Mouse (Mus musculus): ENCODE measurements around the gene P4ha2. TPM values are rescaled to one million over a fixed set of nuclear protein-coding genes. Genes with fewer than 3 reads are reported as not detected.

The P4ha2 gene
- polyA plus RNA-seq, 1 experiment, result 0.29 TPM

DNA sequence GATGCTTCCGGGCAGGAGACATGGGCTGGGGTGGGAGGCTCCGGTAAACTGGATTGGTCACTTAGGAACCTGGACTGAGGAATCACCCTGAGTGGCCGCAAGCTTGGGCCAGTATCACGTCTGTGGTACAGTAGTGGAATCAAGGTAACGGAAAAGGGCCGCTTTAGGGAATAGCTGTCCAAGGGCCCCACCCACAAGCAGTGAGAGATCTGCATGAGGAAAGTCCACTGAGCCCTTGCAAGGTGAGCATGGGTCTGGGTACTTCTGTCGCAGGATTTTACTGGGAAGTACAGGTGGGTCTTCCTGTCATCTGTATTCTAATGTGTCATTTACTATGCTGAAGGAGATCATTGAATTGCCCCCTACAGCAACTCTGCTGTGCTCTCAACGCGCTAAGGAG is 1.8 kb downstream of the P4ha2 start:
- H3K4me1 ChIP-seq, result peaks cover 13% of the 10 kb centered on the region
- H3K4me3 ChIP-seq (replicated peaks), result no peak overlapping the region
- H3K36me3 ChIP-seq (replicated peaks; ENCODE audit: low read length), result no peaks in the 10 kb centered on the region
- peaks cover 72% of the 10 kb centered on the region for H3K27me3 ChIP-seq (replicated peaks)
- H3K9me3 ChIP-seq, result no peaks in the 10 kb centered on the region
- TF ChIP-seq GATA1 (IDR thresholded peaks at IDR 0.05; ENCODE audit: borderline replicate concordance, low read length) (no peak), FLI1 (IDR thresholded peaks at IDR 0.05; ENCODE audit: low read length) (no peak)

DNA sequence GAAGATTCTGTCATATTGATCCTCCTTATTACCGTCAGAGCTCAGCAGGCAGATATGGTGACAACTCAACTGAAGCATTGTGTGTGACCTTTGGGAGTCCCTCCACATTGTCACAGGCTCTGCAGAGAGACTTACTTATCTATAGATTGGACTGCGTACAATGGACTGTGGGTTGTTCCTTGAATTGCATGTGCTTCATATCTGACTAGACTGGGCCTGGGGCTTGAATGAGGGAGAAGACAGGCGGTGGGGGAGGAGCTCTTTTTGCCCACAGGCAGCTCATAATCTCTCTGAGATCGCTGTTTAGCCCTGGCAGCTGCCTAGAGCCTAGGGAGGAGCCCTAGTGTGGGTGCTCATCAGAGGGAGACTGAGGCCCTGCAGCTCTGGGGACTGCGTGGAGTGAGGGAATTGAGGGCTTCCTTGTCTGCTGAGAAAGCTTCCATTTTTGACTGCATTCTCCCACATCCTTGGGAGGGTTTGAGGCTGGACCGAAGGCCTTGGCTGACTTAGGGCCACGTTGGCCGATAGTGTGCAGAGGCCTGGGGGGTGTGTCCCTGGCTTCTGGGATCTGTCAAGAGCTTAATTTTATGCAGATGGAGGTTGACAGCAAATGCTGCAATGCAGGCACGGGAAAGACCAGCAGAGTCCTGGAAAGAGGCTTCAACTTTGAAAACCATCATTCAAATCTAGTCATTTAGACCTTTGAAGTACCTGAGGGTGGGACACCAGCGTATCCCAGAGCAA is 3.0 kb downstream of the P4ha2 start:
- Histone ChIP-seq H3K9me3 (no peaks in the 10 kb centered on the region), H3K4me1 (peaks cover 13% of the 10 kb centered on the region), H3K27me3 (replicated peaks) (peaks cover 80% of the 10 kb centered on the region), H3K36me3 (replicated peaks; ENCODE audit: low read length) (no peaks in the 10 kb centered on the region), H3K4me3 (replicated peaks) (no peak overlapping the region)
- TF ChIP-seq GATA1 (IDR thresholded peaks at IDR 0.05; ENCODE audit: borderline replicate concordance, low read length) (no peak), FLI1 (IDR thresholded peaks at IDR 0.05; ENCODE audit: low read length) (no peak)

DNA sequence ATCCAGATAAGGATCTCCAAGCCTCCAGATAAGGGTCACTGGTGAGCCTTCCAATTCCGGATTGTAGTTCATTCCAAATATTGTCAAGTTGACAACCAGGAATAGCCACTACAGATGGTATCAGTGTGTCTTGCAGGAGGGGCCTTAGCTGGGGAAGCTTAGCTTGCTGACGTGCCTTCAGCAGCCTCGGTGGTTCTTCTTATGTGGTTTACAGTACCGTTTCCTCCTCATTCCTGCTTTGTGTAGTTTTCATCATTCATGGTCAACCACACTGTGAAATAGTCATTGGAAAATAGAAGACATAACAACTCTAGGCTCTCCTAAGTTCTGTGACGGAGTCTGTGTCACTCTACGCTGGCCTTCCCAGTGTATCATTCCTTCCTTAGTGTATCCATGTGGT is 5.1 kb downstream of the P4ha2 start:
- Histone ChIP-seq H3K27me3 (replicated peaks) (peaks cover 90% of the 10 kb centered on the region), H3K36me3 (replicated peaks; ENCODE audit: low read length) (no peaks in the 10 kb centered on the region), H3K4me3 (replicated peaks) (no peak overlapping the region), H3K9me3 (no peaks in the 10 kb centered on the region), H3K4me1 (peaks cover 13% of the 10 kb centered on the region)
- TF ChIP-seq GATA1 (IDR thresholded peaks at IDR 0.05; ENCODE audit: borderline replicate concordance, low read length) (no peak), FLI1 (IDR thresholded peaks at IDR 0.05; ENCODE audit: low read length) (no peak)

DNA sequence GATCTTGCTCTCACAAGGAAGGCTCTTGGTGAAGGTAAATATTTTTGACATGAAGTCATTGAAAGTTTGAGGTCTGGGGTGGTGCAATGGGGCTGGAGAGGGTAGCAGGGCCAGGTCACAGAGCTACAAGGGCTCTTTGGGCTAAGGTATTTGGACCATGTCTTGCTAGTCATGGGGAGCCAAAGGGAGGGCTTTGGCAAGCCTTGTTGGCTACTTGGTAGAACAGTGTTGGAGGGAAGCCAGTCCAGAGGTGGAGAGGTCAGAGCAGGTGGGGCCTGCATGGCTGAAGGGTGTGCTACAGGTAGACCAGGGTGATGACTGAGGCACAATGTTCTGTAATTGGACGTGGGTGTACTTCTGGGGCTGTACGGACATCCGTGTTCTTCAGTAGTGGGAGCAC is 6.8 kb downstream of the P4ha2 start:
- TF ChIP-seq FLI1 (IDR thresholded peaks at IDR 0.05; ENCODE audit: low read length) (no peak), GATA1 (IDR thresholded peaks at IDR 0.05; ENCODE audit: borderline replicate concordance, low read length) (no peak)
- H3K4me3 ChIP-seq (replicated peaks), result no peak overlapping the region
- no peaks in the 10 kb centered on the region for H3K36me3 ChIP-seq (replicated peaks; ENCODE audit: low read length)
- H3K4me1 ChIP-seq, result no peaks in the 10 kb centered on the region; the same call in 1 of the 2 replicates
- H3K27me3 ChIP-seq (replicated peaks), result peaks cover 86% of the 10 kb centered on the region
- H3K9me3 ChIP-seq, result no peaks in the 10 kb centered on the region

DNA sequence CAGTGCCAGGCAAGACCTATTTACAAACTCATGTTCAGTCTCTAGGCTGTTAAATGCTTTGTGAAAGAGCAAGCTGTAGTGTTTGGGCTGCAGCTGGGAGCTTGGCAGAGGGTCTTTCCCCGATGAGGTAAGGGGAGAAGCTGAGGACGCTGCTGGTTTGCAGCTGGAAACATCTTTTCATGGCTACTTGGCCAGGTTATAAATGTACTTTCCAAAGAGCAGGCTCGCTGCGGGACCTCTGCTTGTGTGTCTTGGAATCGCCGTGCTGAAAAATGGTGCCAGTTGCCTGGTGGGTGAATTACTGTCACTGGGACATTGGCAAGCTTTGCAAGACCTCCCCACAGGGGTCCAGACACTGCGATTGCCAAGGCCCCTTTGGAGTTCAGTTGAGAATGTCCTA is 7.3 kb downstream of the P4ha2 start:
- no peak overlapping the region for H3K4me3 ChIP-seq (replicated peaks)
- no peaks in the 10 kb centered on the region for H3K36me3 ChIP-seq (replicated peaks; ENCODE audit: low read length)
- H3K4me1 ChIP-seq, result no peaks in the 10 kb centered on the region; the same call in 1 of the 2 replicates
- TF ChIP-seq GATA1 (IDR thresholded peaks at IDR 0.05; ENCODE audit: borderline replicate concordance, low read length) (no peak), FLI1 (IDR thresholded peaks at IDR 0.05; ENCODE audit: low read length) (no peak)
- peaks cover 83% of the 10 kb centered on the region for H3K27me3 ChIP-seq (replicated peaks)
- H3K9me3 ChIP-seq, result no peaks in the 10 kb centered on the region

DNA sequence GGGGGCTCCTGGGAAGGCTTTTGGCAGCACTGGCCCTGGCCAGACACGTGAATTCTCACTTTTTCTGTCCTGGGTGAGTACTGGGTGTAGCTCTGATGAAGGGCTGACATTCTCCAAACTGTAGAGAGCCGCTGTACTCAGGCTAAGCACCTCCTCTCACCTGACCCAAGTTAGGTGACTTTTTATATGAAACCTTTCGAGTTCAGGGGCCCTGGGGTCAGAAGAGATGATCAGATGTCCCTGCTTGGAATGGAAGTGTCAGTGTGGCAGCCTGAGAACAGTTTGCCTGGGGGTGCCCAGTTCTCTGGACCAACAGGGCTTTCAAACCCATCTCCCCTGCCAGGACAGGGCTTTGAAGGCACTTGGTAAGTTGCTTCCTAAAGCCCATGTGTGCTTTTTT is 8.2 kb downstream of the P4ha2 start:
- H3K27me3 ChIP-seq (replicated peaks), result peaks cover 81% of the 10 kb centered on the region
- H3K4me1 ChIP-seq, result peaks cover 8% of the 10 kb centered on the region
- no peak overlapping the region for H3K4me3 ChIP-seq (replicated peaks)
- H3K9me3 ChIP-seq, result no peaks in the 10 kb centered on the region
- H3K36me3 ChIP-seq (replicated peaks; ENCODE audit: low read length), result no peaks in the 10 kb centered on the region
- TF ChIP-seq FLI1 (IDR thresholded peaks at IDR 0.05; ENCODE audit: low read length), result no peak
- TF ChIP-seq GATA1 (IDR thresholded peaks at IDR 0.05; ENCODE audit: borderline replicate concordance, low read length), result no peak

DNA sequence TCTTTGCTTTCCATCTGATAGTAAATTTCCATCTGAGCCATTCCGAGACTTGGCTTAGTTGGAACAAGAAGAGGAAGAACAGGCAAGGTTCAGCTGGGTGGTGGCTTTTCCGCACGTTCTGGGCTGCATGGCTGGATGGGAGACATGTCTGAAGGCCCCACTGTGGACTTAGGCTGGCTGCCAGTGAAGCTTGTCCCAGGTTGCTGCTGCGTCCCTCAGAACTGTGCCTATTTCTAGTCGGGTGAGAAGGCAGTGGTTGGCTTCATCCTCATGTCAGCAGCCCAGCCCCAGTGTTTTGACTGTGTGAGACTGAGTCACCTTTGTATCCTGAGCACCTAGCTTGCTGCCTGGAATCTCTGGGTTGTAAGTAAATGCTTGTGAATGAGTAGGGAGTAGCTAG is 9.0 kb downstream of the P4ha2 start:
- H3K4me1 ChIP-seq, result peaks cover 12% of the 10 kb centered on the region
- H3K27me3 ChIP-seq (replicated peaks), result peaks cover 80% of the 10 kb centered on the region
- H3K4me3 ChIP-seq (replicated peaks), result no peak overlapping the region
- TF ChIP-seq GATA1 (IDR thresholded peaks at IDR 0.05; ENCODE audit: borderline replicate concordance, low read length), result no peak
- no peak for TF ChIP-seq FLI1 (IDR thresholded peaks at IDR 0.05; ENCODE audit: low read length)
- H3K36me3 ChIP-seq (replicated peaks; ENCODE audit: low read length), result no peaks in the 10 kb centered on the region
- H3K9me3 ChIP-seq, result no peaks in the 10 kb centered on the region

DNA sequence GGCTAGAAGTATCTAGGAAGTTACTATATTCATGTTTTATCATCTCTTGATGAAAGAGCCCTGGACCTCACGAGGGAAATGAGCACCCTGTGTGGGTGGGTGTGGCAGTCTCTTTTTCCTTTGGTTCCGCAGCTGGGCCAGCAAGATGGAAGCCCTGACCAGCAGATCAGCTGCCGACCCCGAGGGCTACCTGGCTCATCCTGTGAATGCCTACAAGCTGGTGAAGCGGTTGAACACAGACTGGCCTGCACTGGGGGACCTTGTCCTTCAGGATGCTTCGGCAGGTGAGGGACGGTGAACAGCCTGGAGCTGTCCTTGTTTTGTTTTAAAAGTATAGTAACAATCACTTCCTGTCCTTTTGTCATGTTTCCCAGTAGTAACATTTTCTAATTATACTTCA is 11.4 kb downstream of the P4ha2 start:
- Histone ChIP-seq H3K4me1 (peaks cover 12% of the 10 kb centered on the region), H3K36me3 (replicated peaks; ENCODE audit: low read length) (no peaks in the 10 kb centered on the region), H3K27me3 (replicated peaks) (peaks cover 79% of the 10 kb centered on the region), H3K9me3 (no peaks in the 10 kb centered on the region), H3K4me3 (replicated peaks) (no peak overlapping the region)
- TF ChIP-seq GATA1 (IDR thresholded peaks at IDR 0.05; ENCODE audit: borderline replicate concordance, low read length) (no peak), FLI1 (IDR thresholded peaks at IDR 0.05; ENCODE audit: low read length) (no peak)

DNA sequence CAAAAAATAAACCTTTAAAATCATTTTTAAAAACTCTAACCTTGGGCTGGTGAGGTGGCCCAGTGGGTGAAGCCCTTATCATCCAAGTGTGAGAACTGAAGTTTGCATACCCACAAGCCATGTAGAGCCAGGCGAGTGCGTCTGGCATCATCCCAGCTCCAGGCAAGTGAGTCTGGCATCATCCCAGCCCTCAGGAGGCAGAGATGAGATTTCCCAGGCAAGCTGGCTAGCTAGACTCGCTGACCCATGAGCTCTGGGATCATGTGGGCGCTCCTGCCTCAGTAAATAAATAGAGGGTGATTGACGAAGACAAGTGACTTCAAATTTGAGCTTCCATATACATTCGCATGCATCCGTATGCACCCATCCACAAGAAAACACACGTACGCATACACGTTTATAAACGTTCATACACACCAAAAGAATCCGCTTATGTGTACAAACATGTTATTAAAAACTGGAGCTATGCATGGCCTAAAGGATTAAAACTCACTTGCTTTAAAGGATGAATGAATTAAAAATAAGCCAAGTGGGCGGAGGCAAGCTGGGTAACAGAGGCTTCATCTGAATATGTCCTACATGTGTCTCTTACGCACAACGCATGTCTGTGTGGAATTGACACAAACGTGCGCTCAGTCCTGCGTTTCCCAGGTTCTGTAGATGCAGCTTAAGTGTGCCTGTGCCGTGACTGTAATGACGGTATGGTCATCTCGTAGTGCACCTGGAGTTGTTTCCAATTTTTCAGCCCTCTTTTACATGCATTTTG is 12.3 kb downstream of the P4ha2 start:
- no peak for TF ChIP-seq GATA1 (IDR thresholded peaks at IDR 0.05; ENCODE audit: borderline replicate concordance, low read length)
- TF ChIP-seq FLI1 (IDR thresholded peaks at IDR 0.05; ENCODE audit: low read length), result no peak
- no peaks in the 10 kb centered on the region for H3K9me3 ChIP-seq
- no peaks in the 10 kb centered on the region for H3K36me3 ChIP-seq (replicated peaks; ENCODE audit: low read length)
- H3K27me3 ChIP-seq (replicated peaks), result peaks cover 79% of the 10 kb centered on the region
- peaks cover 12% of the 10 kb centered on the region for H3K4me1 ChIP-seq
- H3K4me3 ChIP-seq (replicated peaks), result no peak overlapping the region

DNA sequence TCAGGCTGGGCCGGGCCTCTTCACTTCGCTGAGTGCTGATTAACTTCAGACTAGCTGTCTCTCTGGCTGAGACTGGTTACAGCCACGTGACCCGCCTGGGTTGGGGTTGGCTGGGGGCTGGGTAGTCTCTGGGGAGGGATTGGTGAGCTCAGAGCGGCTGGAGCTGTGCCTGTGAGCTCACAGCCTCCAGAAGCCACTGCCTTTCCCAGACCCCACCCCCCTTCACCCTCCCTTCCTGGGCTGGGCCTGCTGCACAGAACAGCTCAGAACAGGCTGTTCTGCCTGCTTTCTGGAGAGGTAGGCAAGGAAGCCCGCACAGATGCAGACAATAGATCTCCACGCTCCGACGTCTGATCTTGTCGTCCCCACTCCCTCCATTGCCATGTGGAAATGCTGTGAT is 13.0 kb downstream of the P4ha2 start:
- Histone ChIP-seq H3K36me3 (replicated peaks; ENCODE audit: low read length) (no peaks in the 10 kb centered on the region), H3K4me3 (replicated peaks) (peak overlapping the region; percentile 79), H3K9me3 (no peaks in the 10 kb centered on the region), H3K4me1 (peaks cover 12% of the 10 kb centered on the region), H3K27me3 (replicated peaks) (peaks cover 83% of the 10 kb centered on the region)
- TF ChIP-seq GATA1 (IDR thresholded peaks at IDR 0.05; ENCODE audit: borderline replicate concordance, low read length) (no peak), FLI1 (IDR thresholded peaks at IDR 0.05; ENCODE audit: low read length) (no peak)

Measured in megakaryocyte, embryonic 14.5 days (primary cell).